Mouse (Mus musculus) ZHBTc4 (cell line): ENCODE measurements around the gene Timm9.
"Not testable (repeated sequence)": the region's sequence is repeated elsewhere in the genome, so short reads cannot be mapped to it uniquely, and the experiment has no call there.

Source experiments
- DNase-seq: peaks from one replicate; pipeline ENCODE4 v3.0.0-alpha.2; 2011; ENCODE audit warnings: low read depth, low spot score

Timm9 gene

DNA sequence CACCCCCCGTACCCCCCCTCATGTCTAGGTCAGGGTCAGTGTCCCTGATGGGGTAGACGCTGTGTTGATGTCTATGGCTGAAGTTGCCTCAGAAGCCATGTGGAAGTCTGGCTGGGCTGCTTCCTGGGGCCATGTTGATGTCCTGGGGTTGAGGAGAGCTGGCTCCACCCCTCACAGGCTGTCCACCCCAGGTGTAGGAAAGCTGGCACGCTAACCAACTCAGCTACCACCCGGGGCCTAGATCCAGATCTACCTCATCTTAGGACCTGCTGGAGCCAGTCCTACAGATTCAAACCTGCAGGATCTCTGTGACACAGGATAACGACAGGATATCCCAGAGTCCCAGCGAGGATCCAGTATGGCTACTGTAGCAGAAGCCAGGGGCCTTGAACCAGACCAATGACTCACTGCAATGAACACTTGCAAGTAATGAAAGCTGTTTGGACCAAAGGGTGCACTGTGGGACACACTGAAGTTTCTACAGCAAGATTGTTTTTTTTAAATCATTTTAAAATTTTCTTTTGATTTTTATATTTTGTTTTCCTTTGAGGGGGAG, 29.2 kb downstream of the Timm9 start:
- no peak for DNase-seq

- DNase-seq = not testable (repeated sequence)
Observed at GRCm38 (mm10) chr12:71104275-71104674, 32.2 kb downstream of the Timm9 start.

GRCm38 (mm10) chr12:71086331-71086730, 50.2 kb downstream of the Timm9 start:
- no peak for DNase-seq
